Mouse (Mus musculus): ENCODE results near the gene Dennd2d. TPM values are rescaled to one million over a fixed set of nuclear protein-coding genes. Genes with fewer than 3 reads are reported as not detected.
A peak's percentile ranks its signal among the peaks of the same experiment; 100 is the strongest.

The Dennd2d gene
- 1.1 and 1.3 TPM in 2 replicates for polyA plus RNA-seq (2016; fragmentation: Nextera tagmentation; extraction: Ambion mirVana)

DNA sequence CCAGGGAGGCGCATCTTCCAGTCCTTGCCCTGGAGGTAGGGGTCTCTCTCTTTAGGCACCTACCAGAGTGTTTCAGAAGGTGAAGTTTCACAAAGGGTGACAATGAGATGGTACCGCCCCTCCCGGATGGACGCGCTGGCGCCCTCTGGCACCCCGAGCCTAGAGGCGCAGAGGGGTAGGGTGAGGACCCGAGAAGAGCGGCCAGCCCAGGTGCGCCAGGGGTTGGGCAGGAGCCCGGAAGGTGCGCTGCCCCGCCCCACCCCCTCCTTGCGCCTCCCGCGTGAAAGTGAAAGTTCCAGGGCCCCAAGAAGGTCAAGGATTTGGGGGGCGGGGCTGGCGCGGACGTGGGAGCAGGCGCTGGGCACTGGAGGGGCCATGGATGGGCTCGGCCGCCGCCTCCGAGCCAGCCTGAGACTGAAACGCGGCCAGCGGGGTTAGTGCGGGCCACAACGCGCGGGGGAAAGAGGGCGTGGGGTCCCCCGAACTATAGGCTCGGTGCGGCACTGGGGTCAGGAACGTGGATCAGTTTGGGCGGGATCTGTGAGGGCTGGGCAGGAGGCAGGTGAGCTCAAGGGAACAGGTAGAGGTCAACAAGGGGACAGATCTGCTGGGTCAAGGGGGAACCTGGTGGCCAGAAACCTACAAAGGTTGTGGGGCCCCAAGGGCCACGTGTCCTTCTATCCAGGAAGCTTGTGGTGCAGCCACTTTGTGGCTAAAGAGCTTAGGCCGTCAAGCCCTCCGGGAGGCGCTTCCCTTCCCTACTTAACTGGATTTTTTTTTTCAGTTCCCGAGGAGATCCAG lies at the start of gene Dennd2d:
Dennd2d (plus strand) TSS at position 125 of the 801 bp plus-strand sequence.
- H3K9me3 ChIP-seq: no peaks in the 10 kb centered on the region
- H3K27ac ChIP-seq (replicated peaks): peak within 1 kb of the TSS; percentile 70
- WGBS: 1% methylated on average over 44 of the region's 44 CpGs
- peaks cover 19% of the 10 kb centered on the region for H3K4me1 ChIP-seq
- H3K4me3 ChIP-seq: peak within 1 kb of the TSS; percentile 66
- DNase-seq (ENCODE audit: low spot score): peak; percentile 40
- no peaks in the 10 kb centered on the region for H3K36me3 ChIP-seq (replicated peaks)
- H3K27me3 ChIP-seq (replicated peaks; ENCODE audit: low read depth, poor library complexity, severe bottlenecking): peaks cover 23% of the 10 kb centered on the region

- DNase-seq (ENCODE audit: low spot score): peak; percentile 25
- Histone ChIP-seq H3K4me1 (no peaks in the 10 kb centered on the region), H3K4me3 (no peak overlapping the region), H3K9me3 (no peaks in the 10 kb centered on the region), H3K36me3 (replicated peaks) (no peaks in the 10 kb centered on the region), H3K27ac (replicated peaks) (no peak overlapping the region), H3K27me3 (replicated peaks; ENCODE audit: low read depth, poor library complexity, severe bottlenecking) (no peaks in the 10 kb centered on the region)
Measured at GRCm38 (mm10) chr3:106448571-106448970, 33.6 kb upstream of the Dennd2d start.

- Histone ChIP-seq H3K27me3 (replicated peaks; ENCODE audit: low read depth, poor library complexity, severe bottlenecking) (no peaks in the 10 kb centered on the region), H3K4me1 (no peaks in the 10 kb centered on the region), H3K4me3 (no peak overlapping the region), H3K9me3 (no peaks in the 10 kb centered on the region), H3K27ac (replicated peaks) (no peak overlapping the region), H3K36me3 (replicated peaks) (no peaks in the 10 kb centered on the region)
- no peak for DNase-seq (ENCODE audit: low spot score)
Measured at GRCm38 (mm10) chr3:106448995-106449394, 33.2 kb upstream of the Dennd2d start.

GRCm38 (mm10) chr3:106449567-106449966 lies 32.6 kb upstream of the Dennd2d start:
- DNase-seq (ENCODE audit: low spot score): no peak
- Histone ChIP-seq H3K4me1 (no peaks in the 10 kb centered on the region), H3K4me3 (no peak overlapping the region), H3K27ac (replicated peaks) (no peak overlapping the region), H3K27me3 (replicated peaks; ENCODE audit: low read depth, poor library complexity, severe bottlenecking) (no peaks in the 10 kb centered on the region), H3K9me3 (no peaks in the 10 kb centered on the region), H3K36me3 (replicated peaks) (no peaks in the 10 kb centered on the region)
- 83% methylated on average over 4 of the region's 4 CpGs for WGBS

GRCm38 (mm10) chr3:106452616-106453015 lies 29.6 kb upstream of the Dennd2d start:
- H3K36me3 ChIP-seq (replicated peaks): no peaks in the 10 kb centered on the region
- DNase-seq (ENCODE audit: low spot score): no peak
- H3K27me3 ChIP-seq (replicated peaks; ENCODE audit: low read depth, poor library complexity, severe bottlenecking): no peaks in the 10 kb centered on the region
- no peaks in the 10 kb centered on the region for H3K9me3 ChIP-seq
- no peak overlapping the region for H3K4me3 ChIP-seq
- no peaks in the 10 kb centered on the region for H3K4me1 ChIP-seq
- WGBS: 79% methylated on average over 4 of the region's 4 CpGs
- no peak overlapping the region for H3K27ac ChIP-seq (replicated peaks)

- Histone ChIP-seq H3K27ac (replicated peaks) (no peak overlapping the region), H3K4me3 (no peak overlapping the region), H3K4me1 (no peaks in the 10 kb centered on the region), H3K27me3 (replicated peaks; ENCODE audit: low read depth, poor library complexity, severe bottlenecking) (no peaks in the 10 kb centered on the region), H3K36me3 (replicated peaks) (no peaks in the 10 kb centered on the region), H3K9me3 (no peaks in the 10 kb centered on the region)
- DNase-seq (ENCODE audit: low spot score): no peak
- WGBS: 85% methylated on average over 2 of the region's 2 CpGs
Measured at GRCm38 (mm10) chr3:106457298-106457869, 24.8 kb upstream of the Dennd2d start.

GRCm38 (mm10) chr3:106462059-106462470 lies 20.1 kb upstream of the Dennd2d start:
- H3K27ac ChIP-seq (replicated peaks): no peak overlapping the region
- no peaks in the 10 kb centered on the region for H3K27me3 ChIP-seq (replicated peaks; ENCODE audit: low read depth, poor library complexity, severe bottlenecking)
- no peaks in the 10 kb centered on the region for H3K4me1 ChIP-seq
- H3K4me3 ChIP-seq: no peak overlapping the region
- DNase-seq (ENCODE audit: low spot score): no peak
- no peaks in the 10 kb centered on the region for H3K36me3 ChIP-seq (replicated peaks)
- H3K9me3 ChIP-seq: no peaks in the 10 kb centered on the region
- 91% methylated on average over 2 of the region's 2 CpGs for WGBS

GRCm38 (mm10) chr3:106462493-106462892 lies 19.7 kb upstream of the Dennd2d start:
- Histone ChIP-seq H3K27ac (replicated peaks) (no peak overlapping the region), H3K4me3 (no peak overlapping the region), H3K4me1 (no peaks in the 10 kb centered on the region), H3K36me3 (replicated peaks) (no peaks in the 10 kb centered on the region), H3K27me3 (replicated peaks; ENCODE audit: low read depth, poor library complexity, severe bottlenecking) (no peaks in the 10 kb centered on the region), H3K9me3 (no peaks in the 10 kb centered on the region)
- WGBS: 68% methylated on average over 3 of the region's 3 CpGs
- DNase-seq (ENCODE audit: low spot score): no peak

DNA sequence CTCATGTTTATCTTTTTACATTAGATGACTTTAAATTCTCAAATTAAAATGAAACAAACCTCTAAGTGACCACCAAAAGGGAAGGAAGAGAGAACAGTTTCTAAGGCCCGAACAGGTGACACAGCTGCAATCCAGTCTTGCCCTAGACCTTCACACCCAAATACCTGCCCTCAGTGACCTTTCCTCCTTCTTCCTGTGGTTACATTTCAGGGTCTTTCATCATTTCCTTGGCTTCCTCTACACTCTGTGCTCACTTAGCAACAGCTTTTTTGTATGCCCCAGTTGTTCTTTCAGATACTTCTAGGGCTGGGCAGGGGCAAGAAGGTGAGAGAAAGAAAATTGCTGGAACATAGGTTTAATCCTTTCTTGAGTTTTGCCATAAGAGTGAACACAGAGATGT lies 17.5 kb upstream of the Dennd2d start:
- DNase-seq (ENCODE audit: low spot score): no peak
- H3K36me3 ChIP-seq (replicated peaks): no peaks in the 10 kb centered on the region
- no peak overlapping the region for H3K27ac ChIP-seq (replicated peaks)
- H3K4me1 ChIP-seq: no peaks in the 10 kb centered on the region
- no peak overlapping the region for H3K4me3 ChIP-seq
- no peaks in the 10 kb centered on the region for H3K27me3 ChIP-seq (replicated peaks; ENCODE audit: low read depth, poor library complexity, severe bottlenecking)
- 98% methylated on average over 1 of the region's 1 CpGs for WGBS
- no peaks in the 10 kb centered on the region for H3K9me3 ChIP-seq

- no peak for DNase-seq (ENCODE audit: low spot score)
- Histone ChIP-seq H3K27me3 (replicated peaks; ENCODE audit: low read depth, poor library complexity, severe bottlenecking) (no peaks in the 10 kb centered on the region), H3K36me3 (replicated peaks) (no peaks in the 10 kb centered on the region), H3K27ac (replicated peaks) (no peak overlapping the region), H3K4me1 (no peaks in the 10 kb centered on the region), H3K9me3 (no peaks in the 10 kb centered on the region), H3K4me3 (no peak overlapping the region)
- 86% methylated on average over 4 of the region's 4 CpGs for WGBS
Measured at GRCm38 (mm10) chr3:106474210-106474609, 8.0 kb upstream of the Dennd2d start.

- Histone ChIP-seq H3K4me3 (no peak overlapping the region), H3K36me3 (replicated peaks) (no peaks in the 10 kb centered on the region), H3K9me3 (no peaks in the 10 kb centered on the region), H3K4me1 (no peaks in the 10 kb centered on the region), H3K27me3 (replicated peaks; ENCODE audit: low read depth, poor library complexity, severe bottlenecking) (peaks cover 8% of the 10 kb centered on the region), H3K27ac (replicated peaks) (no peak overlapping the region)
- 87% methylated on average over 1 of the region's 1 CpGs for WGBS
- no peak for DNase-seq (ENCODE audit: low spot score)
Measured at GRCm38 (mm10) chr3:106476863-106477262, 5.3 kb upstream of the Dennd2d start.

DNA sequence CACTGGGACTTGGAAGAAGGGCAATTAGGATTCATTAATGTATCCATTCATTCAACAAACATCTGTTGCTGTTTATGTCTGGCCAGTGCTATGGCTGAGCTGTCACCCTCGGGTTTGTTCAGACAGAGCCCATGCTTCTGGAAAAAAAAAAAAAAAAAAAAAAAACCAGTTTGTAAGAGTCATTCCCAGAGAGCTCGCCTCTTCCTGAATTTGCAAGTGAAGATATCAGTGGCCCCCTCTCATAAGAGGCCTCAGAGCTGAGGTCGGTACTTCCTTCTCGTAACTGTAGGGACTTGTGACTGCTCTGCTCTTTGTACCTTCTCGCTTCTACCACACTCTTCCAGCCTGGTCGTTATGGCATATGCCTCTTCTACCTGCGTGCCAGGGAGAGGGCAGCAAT lies 1.1 kb downstream of the Dennd2d start:
- Histone ChIP-seq H3K27me3 (replicated peaks; ENCODE audit: low read depth, poor library complexity, severe bottlenecking) (peaks cover 23% of the 10 kb centered on the region), H3K36me3 (replicated peaks) (no peaks in the 10 kb centered on the region), H3K27ac (replicated peaks) (no peak overlapping the region), H3K4me1 (peaks cover 19% of the 10 kb centered on the region), H3K4me3 (no peak overlapping the region), H3K9me3 (no peaks in the 10 kb centered on the region)
- no peak for DNase-seq (ENCODE audit: low spot score)
- WGBS: 66% methylated on average over 7 of the region's 7 CpGs

- Histone ChIP-seq H3K27ac (replicated peaks) (no peak overlapping the region), H3K9me3 (no peaks in the 10 kb centered on the region), H3K36me3 (replicated peaks) (no peaks in the 10 kb centered on the region), H3K27me3 (replicated peaks; ENCODE audit: low read depth, poor library complexity, severe bottlenecking) (peaks cover 23% of the 10 kb centered on the region), H3K4me3 (no peak overlapping the region), H3K4me1 (peaks cover 19% of the 10 kb centered on the region)
- 64% methylated on average over 4 of the region's 4 CpGs for WGBS
- DNase-seq (ENCODE audit: low spot score): no peak
Measured at GRCm38 (mm10) chr3:106483796-106484405, 1.7 kb downstream of the Dennd2d start.
